Mouse (Mus musculus) stomach, postnatal 0 days (tissue): ENCODE measurements around the gene B3galt1. TPM values are rescaled to one million over a fixed set of nuclear protein-coding genes. Genes with fewer than 3 reads are reported as not detected.

Experiments used
- ATAC-seq: fragments of 200-750 bp; cut with Nextera tagmentation; 2 replicates; pipeline ENCODE4 v1.8.0; 2017; ENCODE audit not compliant: low FRiP score, low TSS enrichment
- DNase-seq: peaks from one replicate; pipeline ENCODE4 v3.0.0-alpha.2; 2016; ENCODE audit warnings: low spot score
- H3K27ac ChIP-seq: fragments of 300-500 bp; sonication (generic); replicated peaks from 2 replicates; pipeline ENCODE4 v1.5.1; 2014; ENCODE audit warnings: mild to moderate bottlenecking, control low read depth
- H3K27me3 ChIP-seq: fragments of 300-500 bp; sonication (generic); 2 replicates; pipeline ENCODE4 v1.6.1; 2014; ENCODE audit warnings: low read length; ENCODE audit not compliant: control insufficient read depth, insufficient read depth
- H3K36me3 ChIP-seq: fragments of 300-500 bp; sonication (generic); 2 replicates; pipeline ENCODE4 v1.6.1; 2014; ENCODE audit warnings: low read length, mixed read lengths; ENCODE audit not compliant: control insufficient read depth, insufficient read depth
- H3K4me1 ChIP-seq: fragments of 300-500 bp; sonication (generic); replicated peaks from 2 replicates; pipeline ENCODE4 v1.6.1; 2014; ENCODE audit warnings: antibody characterized with exemption; ENCODE audit not compliant: control insufficient read depth, insufficient read depth
- H3K4me2 ChIP-seq: fragments of 300-500 bp; sonication (generic); replicated peaks from 2 replicates; pipeline ENCODE4 v1.6.1; 2014; ENCODE audit warnings: low read depth, mild to moderate bottlenecking, control low read depth, moderate library complexity
- H3K4me3 ChIP-seq: fragments of 300-500 bp; sonication (generic); 2 replicates; pipeline ENCODE4 v1.5.1; 2014; ENCODE audit warnings: low read depth, low read length, control low read depth
- H3K9ac ChIP-seq: fragments of 300-500 bp; sonication (generic); 2 replicates; pipeline ENCODE4 v1.6.1; 2014; ENCODE audit warnings: mild to moderate bottlenecking, low read length, control low read depth, mixed read lengths
- H3K9me3 ChIP-seq: fragments of 300-500 bp; sonication (generic); 2 replicates; pipeline ENCODE4 v1.6.1; 2016; ENCODE audit warnings: low read length; ENCODE audit not compliant: control insufficient read depth
- CTCF ChIP-seq: IDR thresholded peaks from 2 replicates; pipeline ENCODE4 v1.5.1; 2016; ENCODE audit warnings: antibody characterized with exemption, low read depth, mild to moderate bottlenecking, moderate library complexity
- EP300 ChIP-seq: optimal IDR thresholded peaks from 2 replicates; pipeline ENCODE3; 2016; ENCODE audit warnings: antibody characterized with exemption
- WGBS: fragments of 180-500 bp; shearing (Covaris S2); extraction: QIAGEN DNeasy Blood & Tissue Kit; methylation state at CpG from one replicate; pipeline ENCODE4 v1.1.7; 2014; 5-methylcytosine and 5-hydroxymethylcytosine counted together
- polyA plus RNA-seq: library from polyadenylated mRNA; unstranded; fragments of >200 nt; fragmentation: Nextera tagmentation; extraction: Ambion mirVana; gene quantifications from 2 replicates; pipeline ENCODE4 v1.2.1, GENCODE M21; 2015

Gene B3galt1
- polyA plus RNA-seq, 1 experiment from 2014 or later: 2.1 TPM

GRCm38 (mm10) chr2:67657372-67657771, 91.7 kb downstream of the B3galt1 start:
- no peak overlapping the region for H3K9ac ChIP-seq
- H3K4me1 ChIP-seq: no peaks in the 10 kb centered on the region
- H3K4me3 ChIP-seq: no peak overlapping the region
- no peaks in the 10 kb centered on the region for H3K9me3 ChIP-seq
- H3K27me3 ChIP-seq: no peaks in the 10 kb centered on the region
- H3K4me2 ChIP-seq: no peak overlapping the region
- WGBS: 85% methylated on average over 4 of the region's 4 CpGs
- no peaks in the 10 kb centered on the region for H3K36me3 ChIP-seq
- ATAC-seq: no peak
- no peak for TF ChIP-seq EP300
- TF ChIP-seq CTCF: no peak
- no peak for DNase-seq
- H3K27ac ChIP-seq: no peak overlapping the region

GRCm38 (mm10) chr2:67658091-67658490, 92.4 kb downstream of the B3galt1 start:
- Histone ChIP-seq H3K36me3 (no peaks in the 10 kb centered on the region), H3K4me1 (no peaks in the 10 kb centered on the region), H3K9me3 (no peaks in the 10 kb centered on the region), H3K27me3 (no peaks in the 10 kb centered on the region), H3K9ac (no peak overlapping the region), H3K4me2 (no peak overlapping the region), H3K27ac (no peak overlapping the region), H3K4me3 (no peak overlapping the region)
- ATAC-seq: no peak
- WGBS: 91% methylated on average over 1 of the region's 1 CpGs
- TF ChIP-seq CTCF (no peak), EP300 (no peak)
- no peak for DNase-seq

GRCm38 (mm10) chr2:67671721-67672120, 106.0 kb downstream of the B3galt1 start:
- TF ChIP-seq EP300 (no peak), CTCF (no peak)
- Histone ChIP-seq H3K27me3 (no peaks in the 10 kb centered on the region), H3K4me2 (no peak overlapping the region), H3K9me3 (no peaks in the 10 kb centered on the region), H3K36me3 (no peaks in the 10 kb centered on the region), H3K4me3 (no peak overlapping the region), H3K9ac (no peak overlapping the region), H3K4me1 (no peaks in the 10 kb centered on the region), H3K27ac (no peak overlapping the region)
- DNase-seq (no peak), ATAC-seq (no peak)
- WGBS: 79% methylated on average over 2 of the region's 2 CpGs

GRCm38 (mm10) chr2:67677697-67678096, 112.0 kb downstream of the B3galt1 start:
- Histone ChIP-seq H3K4me2 (no peak overlapping the region), H3K4me3 (no peak overlapping the region), H3K9ac (no peak overlapping the region), H3K4me1 (no peaks in the 10 kb centered on the region), H3K27me3 (no peaks in the 10 kb centered on the region), H3K27ac (no peak overlapping the region), H3K36me3 (no peaks in the 10 kb centered on the region), H3K9me3 (no peaks in the 10 kb centered on the region)
- ATAC-seq: no peak
- TF ChIP-seq EP300: no peak
- WGBS: 71% methylated on average over 4 of the region's 4 CpGs
- no peak for DNase-seq

GRCm38 (mm10) chr2:67724249-67724648, 158.6 kb downstream of the B3galt1 start:
- H3K27me3 ChIP-seq: no peaks in the 10 kb centered on the region
- H3K27ac ChIP-seq: no peak overlapping the region
- no peak for DNase-seq
- H3K4me2 ChIP-seq: no peak overlapping the region
- no peaks in the 10 kb centered on the region for H3K36me3 ChIP-seq
- ATAC-seq: no peak
- 80% methylated on average over 5 of the region's 5 CpGs for WGBS
- H3K9me3 ChIP-seq: no peaks in the 10 kb centered on the region
- no peak overlapping the region for H3K9ac ChIP-seq
- no peak for TF ChIP-seq EP300
- no peak for TF ChIP-seq CTCF
- no peaks in the 10 kb centered on the region for H3K4me1 ChIP-seq
- H3K4me3 ChIP-seq: no peak overlapping the region

- WGBS: 61% methylated on average over 2 of the region's 2 CpGs
- no peak overlapping the region for H3K9ac ChIP-seq
- no peak overlapping the region for H3K4me3 ChIP-seq
- no peak overlapping the region for H3K27ac ChIP-seq
- H3K27me3 ChIP-seq: no peaks in the 10 kb centered on the region
- no peak for DNase-seq
- no peaks in the 10 kb centered on the region for H3K9me3 ChIP-seq
- no peaks in the 10 kb centered on the region for H3K4me1 ChIP-seq
- no peak overlapping the region for H3K4me2 ChIP-seq
- H3K36me3 ChIP-seq: no peaks in the 10 kb centered on the region
- no peak for ATAC-seq
- TF ChIP-seq EP300: no peak
Measured at GRCm38 (mm10) chr2:67730771-67731170, 165.1 kb downstream of the B3galt1 start.
